Mouse (Mus musculus): Measurements from ENCODE around the gene Tmem94.
"Not testable (repeated sequence)": the region's sequence is repeated elsewhere in the genome, so short reads cannot be mapped to it uniquely, and the experiment has no call there.

The Tmem94 gene

DNA sequence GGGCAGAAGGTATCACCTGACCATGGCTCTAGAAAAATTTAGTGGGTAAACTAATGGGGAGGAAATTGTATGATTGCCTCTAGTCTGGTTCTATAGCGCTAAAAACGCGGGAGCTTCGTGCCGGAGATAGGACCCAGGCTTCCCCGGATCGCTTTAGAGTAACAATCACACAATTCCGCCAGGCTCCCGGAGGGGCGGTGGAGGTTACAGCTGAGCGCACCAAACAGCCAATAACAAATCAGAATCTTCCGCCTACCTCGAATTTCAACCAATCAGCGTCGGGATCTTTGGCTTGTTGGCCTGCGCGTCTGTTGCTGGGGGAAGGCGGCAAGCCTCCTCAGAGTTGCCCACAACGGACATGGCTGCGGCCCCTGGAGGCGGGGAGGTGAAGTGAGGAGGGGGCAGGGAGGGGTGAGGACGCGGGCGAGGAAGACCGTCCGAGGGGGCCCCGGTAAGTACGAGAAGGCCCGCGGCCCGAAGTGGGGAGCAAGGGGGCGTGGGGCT, at the start of gene Tmem94:
Tmem94 (plus strand) TSS at position 331 of the 504 bp plus-strand sequence.
- DNase-seq (ENCODE audit: low read depth, low spot score): peak; percentile 98

DNA sequence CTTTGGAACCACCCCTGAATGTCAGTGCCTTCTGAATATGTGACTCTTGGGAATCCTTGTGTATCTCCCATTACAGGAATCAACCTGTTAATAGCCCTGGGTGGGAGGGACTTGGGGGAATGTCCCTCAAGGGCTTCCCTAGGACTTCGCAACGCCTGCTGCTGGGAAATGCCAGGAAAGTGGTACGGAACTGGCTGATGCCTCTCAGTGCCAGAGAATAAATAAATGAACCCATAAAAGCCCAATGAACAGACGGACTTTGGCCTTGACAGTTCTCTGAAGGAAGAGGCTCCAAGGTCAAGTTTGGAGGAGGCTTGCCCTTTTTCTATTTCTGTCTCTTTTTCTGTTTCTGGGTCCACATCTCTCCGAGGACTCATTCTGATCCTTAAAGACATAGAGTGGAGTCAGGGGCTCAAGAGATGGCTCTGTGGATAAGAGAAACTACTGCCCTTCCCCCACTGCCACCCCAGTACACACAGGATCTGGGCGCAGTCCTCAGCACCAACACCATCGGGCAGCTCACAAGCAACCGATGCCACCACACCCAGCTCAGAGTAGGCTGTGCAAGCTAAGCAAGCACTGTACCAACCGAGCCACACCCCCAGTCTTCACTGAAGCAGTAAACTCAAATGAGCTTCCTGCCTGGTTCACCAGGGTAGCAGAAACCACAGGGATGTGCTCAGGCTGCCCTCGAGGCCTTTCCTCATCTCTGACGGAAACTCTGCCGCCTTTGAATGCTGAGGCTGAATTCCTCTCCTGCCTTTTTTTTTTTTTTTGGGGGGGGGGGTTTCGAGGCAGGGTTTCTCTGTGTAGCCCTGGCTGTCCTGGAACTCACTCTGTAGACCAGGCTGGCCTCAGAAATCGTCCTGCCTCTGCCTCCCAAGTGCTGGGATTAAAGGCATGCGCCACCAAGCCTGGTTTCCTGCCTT, 48.6 kb upstream of the Tmem94 start:
- DNase-seq (ENCODE audit: low read depth, low spot score): peak; percentile 82

DNA sequence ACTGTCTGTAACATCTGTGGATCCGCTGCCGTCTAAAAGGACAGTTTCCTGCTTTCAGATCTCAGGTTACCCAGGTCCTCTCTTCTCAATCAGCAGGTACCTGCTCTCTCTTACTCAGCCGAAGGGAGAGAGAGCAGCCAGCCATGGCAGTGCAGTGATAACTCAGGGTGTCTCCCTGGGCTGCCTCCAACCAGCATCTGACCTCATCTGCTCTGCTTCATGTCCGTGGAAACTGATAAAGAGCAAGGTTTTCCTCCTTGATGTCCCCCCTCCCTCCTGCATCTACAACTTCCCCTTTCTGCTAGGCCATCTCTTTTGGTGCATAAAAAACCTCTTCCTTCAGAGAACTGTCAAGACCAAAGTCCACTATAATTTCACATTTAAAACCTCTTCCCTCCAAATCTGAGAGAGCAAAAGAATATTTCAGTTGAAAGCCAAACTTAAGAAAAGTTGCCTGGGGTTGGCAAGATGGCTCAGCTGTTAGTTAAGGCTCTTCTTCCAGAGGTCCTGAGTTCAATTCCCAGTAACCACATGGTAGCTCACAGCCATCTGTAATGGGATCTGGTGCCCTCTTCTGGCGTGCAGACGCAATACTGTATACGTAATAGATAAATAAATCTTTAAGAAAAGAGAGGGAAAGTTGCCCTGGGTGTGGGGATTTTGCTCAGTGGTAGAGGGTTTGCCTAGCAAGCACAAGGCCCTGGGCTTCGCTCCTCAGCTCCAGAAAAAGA, 47.4 kb upstream of the Tmem94 start:
- DNase-seq (ENCODE audit: low read depth, low spot score): peak; percentile 92

DNA sequence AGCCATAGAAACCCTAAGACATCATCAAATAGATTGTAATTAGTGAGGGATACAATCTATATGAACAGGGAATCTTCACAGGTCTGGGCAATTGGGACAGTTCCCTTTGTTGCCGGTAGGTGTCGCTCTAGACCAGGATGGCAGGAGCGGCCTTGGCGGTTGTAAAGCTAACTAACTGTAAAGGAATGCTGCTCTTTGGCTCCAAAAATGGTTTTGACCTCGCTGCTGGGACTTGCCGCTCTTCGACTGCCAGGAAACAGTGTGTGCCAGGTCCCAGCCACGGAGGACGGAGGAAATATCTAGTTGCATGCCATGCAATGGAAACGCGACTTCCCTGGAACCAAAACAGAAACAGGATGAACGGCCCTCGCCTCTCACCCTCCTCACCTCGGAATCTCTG, 42.6 kb upstream of the Tmem94 start:
- peak; percentile 75 for DNase-seq (ENCODE audit: low read depth, low spot score)

DNA sequence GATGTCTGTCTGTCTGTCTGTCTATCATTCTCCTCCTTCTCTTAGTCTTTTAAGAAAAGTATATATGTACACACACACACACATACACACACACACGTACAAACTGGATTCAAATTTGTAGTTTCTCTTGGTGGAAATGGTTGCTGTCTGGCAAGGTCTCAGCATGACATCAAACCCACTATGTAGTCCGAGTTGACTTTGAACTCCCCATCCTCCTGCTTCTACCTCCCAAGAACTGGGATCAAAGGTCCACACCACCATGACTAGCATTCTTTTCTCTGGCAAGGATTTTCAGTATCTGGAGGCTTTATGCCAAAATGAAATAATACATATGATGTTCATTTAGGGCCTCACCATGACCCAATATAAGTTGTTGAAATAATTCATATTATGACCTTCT, 42.0 kb upstream of the Tmem94 start:
- no peak for DNase-seq (ENCODE audit: low read depth, low spot score)

DNA sequence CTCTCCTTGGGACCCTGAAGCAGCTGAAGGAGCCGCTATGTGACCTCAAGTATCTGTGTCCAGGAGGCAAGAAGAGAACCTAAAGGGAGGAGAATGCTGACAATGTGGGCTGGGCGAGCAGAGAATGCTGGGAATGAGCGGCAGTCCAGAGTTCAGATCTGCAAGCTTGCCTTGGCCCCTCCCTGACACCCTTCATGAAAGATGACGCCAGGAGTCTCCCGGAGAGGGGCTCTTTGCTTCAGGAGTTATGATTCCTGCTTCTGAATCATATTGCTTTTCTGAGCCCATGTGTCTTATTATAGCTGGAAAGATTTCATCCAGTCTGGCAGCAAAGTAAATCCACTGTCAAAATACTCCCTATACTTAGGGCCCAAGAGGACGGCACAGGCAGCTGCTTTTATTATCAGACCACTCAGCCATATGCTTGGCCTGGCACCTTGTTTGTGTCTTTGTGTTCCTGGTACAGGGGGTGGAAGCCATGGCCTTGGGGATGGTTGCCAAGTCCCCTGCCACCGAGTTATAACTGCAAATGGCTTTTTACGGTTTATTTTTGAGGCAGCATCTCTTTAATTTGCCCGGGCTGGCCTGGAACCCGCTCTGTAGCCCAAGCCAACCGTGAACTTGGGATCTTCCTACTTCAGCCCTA, 31.1 kb upstream of the Tmem94 start:
- no peak for DNase-seq (ENCODE audit: low read depth, low spot score)

DNA sequence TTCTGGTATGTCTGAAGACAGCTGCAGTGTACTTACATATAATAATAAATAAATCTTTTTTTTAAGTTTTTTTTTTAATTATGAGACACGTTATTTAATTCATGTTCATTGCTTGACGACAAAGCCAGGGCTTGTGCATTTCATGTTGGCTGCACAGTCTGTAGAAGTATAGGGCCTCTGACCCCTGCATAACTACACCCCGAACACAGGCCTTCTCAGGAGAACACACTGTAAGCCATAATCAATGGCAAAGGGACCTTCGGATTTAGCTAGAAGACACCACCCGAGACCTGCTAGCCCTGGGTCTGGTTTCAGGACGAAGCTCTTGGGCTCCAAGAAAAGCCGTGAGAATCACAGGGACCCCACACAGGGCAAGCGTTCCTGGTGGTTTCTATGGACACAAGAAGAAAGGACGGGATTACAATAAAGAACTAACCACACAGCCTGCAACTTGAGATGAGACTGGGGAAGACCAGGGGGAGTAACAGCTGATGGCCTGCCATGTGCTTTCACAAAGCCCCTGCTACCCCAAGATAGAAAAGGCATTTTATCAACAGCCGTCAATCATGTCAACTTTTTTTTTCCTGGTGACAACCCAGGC, 27.5 kb upstream of the Tmem94 start:
- no peak for DNase-seq (ENCODE audit: low read depth, low spot score)

DNA sequence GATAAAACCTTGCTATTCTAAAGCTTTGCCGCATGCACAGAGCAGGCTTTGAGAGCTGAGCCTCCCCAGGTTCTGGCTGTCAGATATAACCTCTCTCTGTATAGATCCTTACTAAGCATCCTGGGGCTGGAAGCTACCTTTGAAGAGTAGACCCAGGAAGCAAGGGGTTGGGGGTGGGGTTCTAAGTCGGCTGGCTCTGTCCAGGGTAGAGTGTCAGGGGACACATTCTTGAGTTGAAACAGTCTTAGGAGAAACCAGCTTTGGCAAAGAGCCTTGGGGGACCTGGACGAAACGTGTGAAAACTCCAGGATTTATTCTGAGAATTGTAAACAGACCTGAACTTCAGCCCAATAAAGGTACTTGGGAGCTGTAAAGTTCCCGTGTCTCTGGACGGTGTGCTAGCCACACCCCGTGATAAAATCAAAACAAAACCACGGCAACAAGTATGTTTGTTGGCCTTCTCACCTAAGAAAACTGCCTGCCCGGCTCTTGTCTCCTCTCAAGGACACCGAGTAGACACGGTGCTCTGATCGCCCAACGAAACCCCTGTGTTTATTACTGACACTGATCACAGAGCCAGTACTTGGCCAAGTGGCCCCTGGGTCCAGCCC, 26.9 kb upstream of the Tmem94 start:
- DNase-seq (ENCODE audit: low read depth, low spot score): no peak

DNA sequence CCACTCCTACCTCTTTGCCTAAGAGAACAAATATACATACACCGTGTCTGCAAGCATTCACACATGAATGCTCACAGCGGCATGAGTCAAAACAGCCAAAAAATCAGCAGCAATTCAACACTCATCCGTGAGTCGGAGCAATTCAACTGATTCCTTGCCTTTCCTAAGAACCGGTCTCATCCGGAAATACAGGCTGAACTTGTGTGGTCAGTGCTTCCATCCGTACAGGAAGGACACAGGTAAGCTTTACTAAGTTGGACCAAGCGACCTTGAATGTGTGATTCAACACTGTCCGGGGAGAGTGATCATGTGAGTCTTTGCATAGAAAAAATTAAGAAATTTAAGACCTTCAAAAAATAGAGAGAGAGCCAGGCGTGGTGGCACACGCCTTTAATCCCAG, 24.2 kb upstream of the Tmem94 start:
- no peak for DNase-seq (ENCODE audit: low read depth, low spot score)

DNA sequence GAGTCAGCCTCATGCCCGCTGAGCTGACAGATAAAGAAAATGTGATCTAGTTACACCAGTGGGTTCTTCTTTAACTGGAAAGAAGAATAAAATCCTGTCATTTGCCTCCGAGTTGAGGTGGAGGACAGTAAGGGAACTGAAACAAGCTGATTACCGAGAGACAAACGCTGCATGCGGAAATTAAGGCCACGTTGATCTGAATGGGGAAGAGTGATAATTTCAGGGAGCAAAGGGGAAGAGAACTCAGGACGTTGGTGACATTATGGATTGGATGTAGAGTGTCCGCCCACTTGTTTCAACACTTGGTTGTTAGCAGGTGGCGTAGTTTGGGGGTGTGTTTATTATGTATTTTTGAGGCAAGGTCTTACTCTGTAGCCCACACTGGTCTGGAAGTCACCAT, 22.3 kb upstream of the Tmem94 start:
- peak; percentile 36 for DNase-seq (ENCODE audit: low read depth, low spot score)

DNA sequence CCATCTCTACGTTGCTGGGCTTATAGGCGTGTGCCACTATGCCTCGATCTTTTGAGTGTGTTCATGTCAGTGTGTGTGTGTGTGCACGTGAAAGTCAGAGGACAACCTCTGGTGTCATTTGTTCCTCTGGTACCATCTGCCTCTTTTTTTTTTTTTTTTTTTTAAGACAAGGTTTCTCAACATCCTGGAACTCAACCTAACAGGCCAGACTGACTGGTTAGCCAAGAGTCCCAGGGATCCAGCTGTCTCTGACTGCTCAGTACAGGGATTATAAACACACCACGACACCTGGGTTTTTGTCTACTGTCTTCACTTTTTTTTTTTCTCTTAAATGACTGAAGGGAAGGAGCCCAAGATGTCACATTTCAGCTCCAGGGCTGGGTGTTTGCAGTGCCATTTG, 20.8 kb upstream of the Tmem94 start:
- no peak for DNase-seq (ENCODE audit: low read depth, low spot score)

DNA sequence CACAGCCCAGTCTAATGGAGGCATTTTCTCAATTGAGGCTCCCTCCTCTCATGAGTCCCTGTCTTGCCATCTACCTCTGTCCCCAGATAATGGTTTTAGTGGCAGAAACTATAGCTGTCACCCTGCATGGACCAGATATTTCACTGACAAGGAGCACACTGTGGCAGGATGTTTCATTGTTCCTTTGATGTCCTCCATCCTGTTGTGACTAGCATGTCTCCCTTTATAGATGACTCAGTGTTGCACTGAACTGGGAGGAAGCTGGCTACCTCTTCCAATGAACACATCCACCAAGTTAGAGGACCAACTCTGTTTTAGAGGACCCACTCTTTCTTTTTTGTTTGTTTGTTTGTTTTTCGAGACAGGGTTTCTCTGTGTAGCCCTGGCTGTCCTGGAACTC, 19.1 kb upstream of the Tmem94 start:
- DNase-seq (ENCODE audit: low read depth, low spot score): no peak

DNA sequence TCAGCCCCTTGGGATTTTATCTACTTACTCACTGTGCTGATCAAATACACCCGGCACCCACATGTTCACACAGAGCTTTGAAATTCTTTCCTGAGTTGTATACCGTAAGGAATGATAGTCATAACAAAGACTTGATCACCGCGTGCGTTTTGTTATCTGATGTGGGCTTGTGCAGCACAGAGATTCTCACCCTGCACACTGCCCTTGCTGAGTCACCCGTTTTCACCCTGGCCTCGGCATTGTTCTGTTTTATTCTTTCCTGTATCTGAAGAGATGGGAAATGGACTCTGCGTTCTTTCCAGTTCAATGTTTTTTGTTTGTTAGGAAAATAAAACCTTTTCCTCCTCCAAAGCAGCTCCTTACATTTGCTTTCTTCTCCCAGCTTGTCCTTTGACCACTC, 18.5 kb upstream of the Tmem94 start:
- no peak for DNase-seq (ENCODE audit: low read depth, low spot score)

DNA sequence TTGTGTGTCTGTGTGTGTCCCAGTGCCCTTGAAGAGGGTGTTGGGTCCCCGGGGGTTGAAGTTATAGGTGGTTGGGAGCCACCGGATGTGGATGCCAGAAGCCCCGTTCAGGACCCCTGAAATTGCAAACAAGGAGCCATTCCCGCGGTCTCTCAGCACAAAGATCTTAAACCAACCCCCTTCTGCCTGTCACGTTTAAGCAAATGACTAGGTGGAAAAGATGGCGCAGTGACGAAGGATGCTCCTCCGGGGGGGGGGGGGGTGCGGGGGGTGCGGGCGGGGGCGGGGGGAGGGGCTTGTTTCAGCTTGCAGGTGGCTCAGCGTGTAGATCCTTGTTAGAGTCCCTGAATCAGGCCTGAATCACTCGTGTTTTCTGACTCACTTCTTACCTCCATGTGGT, 17.9 kb upstream of the Tmem94 start:
- DNase-seq (ENCODE audit: low read depth, low spot score): no peak

DNA sequence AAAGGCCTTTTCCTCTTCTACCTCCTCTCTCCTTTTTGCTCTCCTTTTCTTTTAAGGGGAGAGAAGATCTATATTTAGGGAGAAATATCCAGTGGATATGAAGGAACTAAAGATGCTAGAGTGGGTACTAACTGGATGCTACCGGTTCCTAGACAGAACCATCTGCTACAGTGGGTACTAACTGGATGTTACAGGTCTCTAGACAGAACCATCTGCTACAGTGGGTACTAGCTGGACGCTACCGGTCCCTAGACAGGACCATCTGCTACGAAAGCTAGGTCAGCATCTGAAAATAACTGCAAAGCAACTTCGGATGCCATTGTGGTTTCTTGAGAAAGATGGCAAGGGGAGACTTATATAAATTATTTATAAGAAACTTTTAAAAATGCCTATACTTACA, 15.4 kb upstream of the Tmem94 start:
- DNase-seq (ENCODE audit: low read depth, low spot score): no peak

DNA sequence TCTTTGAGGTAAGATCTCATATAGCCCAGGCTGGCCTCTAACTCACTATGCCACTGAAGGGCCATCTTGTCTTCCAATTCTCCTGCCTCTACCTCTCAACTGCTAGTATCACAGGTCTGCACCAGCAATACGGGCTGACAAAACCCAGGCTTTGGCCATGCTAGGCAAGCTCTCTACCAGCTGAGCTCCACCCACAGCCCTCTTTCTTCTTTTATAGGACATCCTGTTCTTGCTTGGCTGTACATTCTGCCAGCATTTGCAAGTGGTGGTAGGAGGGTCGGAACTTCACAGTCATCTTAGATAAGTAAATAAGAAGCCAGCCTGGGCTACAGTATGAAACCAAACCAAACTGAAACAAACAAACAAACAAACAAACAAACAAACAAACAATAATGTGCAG, 13.5 kb upstream of the Tmem94 start:
- peak; percentile 30 for DNase-seq (ENCODE audit: low read depth, low spot score)

DNA sequence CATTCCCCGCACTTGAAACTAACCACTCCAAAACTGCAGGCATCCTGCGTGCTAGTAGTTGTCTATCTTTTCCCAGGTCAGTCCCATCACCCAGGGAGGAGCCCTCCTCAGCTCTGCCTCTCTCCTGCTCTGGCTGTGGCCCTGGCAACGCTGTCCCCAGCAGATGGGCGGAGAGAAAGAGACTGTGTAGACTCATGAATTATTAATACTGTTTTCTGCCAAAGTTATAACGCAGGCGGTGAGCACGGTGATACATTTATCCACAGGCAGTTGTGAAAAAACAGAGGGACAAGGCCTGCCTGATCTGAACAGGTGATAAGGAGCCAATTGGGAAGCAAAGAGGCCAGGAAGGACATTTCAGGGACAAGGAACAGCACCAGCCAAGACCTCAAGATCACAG, 12.6 kb upstream of the Tmem94 start:
- peak; percentile 24 for DNase-seq (ENCODE audit: low read depth, low spot score)

DNA sequence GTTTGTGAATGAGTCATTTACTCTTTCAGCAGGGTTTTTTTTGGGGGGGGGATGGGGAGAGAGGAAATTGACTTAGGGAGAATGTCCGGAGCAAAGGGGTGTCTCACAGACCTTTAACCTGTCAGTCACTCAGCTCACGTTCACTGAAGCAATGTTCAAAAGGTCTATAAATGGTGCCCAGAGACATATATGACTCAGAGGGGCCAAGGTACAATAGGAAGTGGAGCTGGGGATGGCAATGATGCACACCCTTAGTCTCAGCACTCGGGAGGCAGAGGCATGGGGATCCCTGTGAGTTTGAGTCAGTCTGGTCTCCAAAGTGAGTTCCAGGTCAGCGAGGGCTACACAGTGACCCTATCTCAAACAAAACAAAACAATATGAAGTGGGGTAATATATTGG, 11.7 kb upstream of the Tmem94 start:
- DNase-seq (ENCODE audit: low read depth, low spot score): peak; percentile 72

DNA sequence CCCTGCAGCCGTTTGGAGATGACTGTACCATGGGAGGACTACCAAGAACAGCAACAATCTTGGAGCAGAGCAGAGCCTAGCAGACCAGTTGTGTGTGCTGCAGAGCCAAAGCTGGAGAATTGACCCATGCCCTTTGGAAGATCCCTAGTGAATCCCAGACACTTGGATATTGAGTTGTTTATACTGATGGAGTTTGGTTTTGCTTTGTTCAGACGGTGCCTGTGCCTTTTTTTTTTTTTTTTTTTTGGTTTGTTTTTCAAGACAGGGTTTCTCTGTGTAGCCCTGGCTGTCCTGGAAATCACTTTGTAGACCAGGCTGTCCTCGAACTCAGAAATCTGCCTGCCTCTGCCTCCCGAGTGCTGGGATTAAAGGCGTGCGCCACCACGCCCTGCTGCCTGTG, 3.1 kb upstream of the Tmem94 start:
- not testable (repeated sequence) for DNase-seq (ENCODE audit: low read depth, low spot score)

DNA sequence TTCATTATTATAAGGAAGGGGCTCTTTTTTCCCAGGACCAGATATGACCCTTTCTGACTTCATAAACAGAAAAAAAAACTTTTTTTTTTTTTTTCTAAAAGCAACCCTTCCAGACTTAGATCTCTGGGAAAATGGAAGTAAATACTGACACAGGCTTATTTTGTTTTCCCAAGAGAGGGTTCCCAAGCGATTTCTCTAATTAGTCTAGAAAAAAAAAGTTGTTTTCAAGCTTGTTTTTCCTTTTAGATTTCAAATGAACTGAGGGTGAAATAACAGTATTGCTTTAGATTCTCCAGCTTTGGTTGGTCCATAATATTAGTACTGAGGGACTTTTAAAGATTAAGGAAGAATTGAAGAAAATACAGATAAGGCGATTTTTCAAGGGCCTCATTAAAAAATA, 535 bp upstream of the Tmem94 start:
- no peak for DNase-seq (ENCODE audit: low read depth, low spot score)

DNA sequence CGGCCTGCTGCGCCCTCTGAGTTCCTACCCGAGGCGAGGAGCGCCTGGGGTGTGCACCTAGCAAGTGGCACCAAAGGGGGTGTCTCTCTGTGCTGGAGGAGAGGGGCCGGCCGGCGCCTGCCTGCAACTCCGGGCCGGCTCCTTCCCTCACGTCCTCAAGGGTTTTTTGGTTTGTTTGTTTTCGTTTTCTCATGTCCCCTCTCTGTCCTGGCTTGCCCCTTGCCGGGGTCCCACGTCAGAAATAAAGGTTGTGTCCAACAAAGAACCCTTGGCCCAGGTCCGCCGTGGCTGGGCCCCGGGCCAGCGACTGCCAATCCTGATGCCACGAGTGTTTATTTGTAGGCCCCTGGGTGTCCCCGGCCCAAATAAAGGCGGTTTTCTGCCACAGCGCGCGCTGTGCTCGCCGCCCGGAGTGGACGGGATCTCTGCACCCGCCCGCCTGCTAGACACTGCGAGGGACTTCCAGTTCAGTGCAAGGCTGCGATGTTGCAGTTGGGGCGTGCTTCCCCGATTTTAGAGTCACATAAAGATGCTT, 441 bp downstream of the Tmem94 start:
- no peak for DNase-seq (ENCODE audit: low read depth, low spot score)
